Mouse (Mus musculus): ENCODE measurements around the gene Adh6b. TPM values are rescaled to one million over a fixed set of nuclear protein-coding genes. Genes with fewer than 3 reads are reported as not detected.
A peak's percentile ranks its signal among the peaks of the same experiment; 100 is the strongest.

Gene Adh6b
- 0.54 and 0.75 TPM in 2 replicates for polyA plus RNA-seq (2015; fragmentation: Nextera tagmentation; extraction: Ambion mirVana)

DNA sequence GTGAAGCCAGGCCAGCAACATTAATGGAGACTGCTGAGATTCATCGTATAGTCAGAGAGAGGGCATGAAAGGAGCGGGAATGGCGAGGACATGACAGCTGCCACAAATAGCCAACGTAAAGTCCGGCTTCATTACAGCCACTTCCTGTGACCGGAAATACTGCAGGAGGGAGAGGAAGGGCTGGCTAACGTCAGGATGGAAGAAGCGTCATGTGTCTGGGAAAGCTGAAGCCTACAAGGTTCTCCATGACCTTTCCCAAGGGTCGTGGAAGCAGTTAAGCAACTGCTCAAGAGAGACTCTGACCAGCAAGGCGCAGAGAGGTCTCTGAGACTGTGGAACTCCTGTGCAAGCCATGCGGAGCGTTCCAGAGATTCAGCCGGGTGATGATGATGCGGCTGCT lies at the start of gene Adh6b:
Gene Adh6b, plus strand, starts transcription at position 305 of the 400 bp plus-strand sequence.
- no peak for DNase-seq (ENCODE audit: low spot score)
- H3K4me2 ChIP-seq (ENCODE audit: low read length) = no peak within 1 kb of the TSS
- no peak for ATAC-seq (replicated peaks; ENCODE audit: low FRiP score, low read depth)
- no peaks in the 10 kb centered on the region for H3K4me1 ChIP-seq (replicated peaks; ENCODE audit: insufficient read depth, low read length)
- H3K27me3 ChIP-seq (ENCODE audit: insufficient read depth, low read length) = no peaks in the 10 kb centered on the region
- no peaks in the 10 kb centered on the region for H3K9me3 ChIP-seq (replicated peaks; ENCODE audit: low read length)
- H3K9ac ChIP-seq (ENCODE audit: low read depth, low read length) = no peak within 1 kb of the TSS
- no peak within 1 kb of the TSS for H3K27ac ChIP-seq
- no peaks in the 10 kb centered on the region for H3K36me3 ChIP-seq (ENCODE audit: insufficient read depth, low read length)
- no peak within 1 kb of the TSS for H3K4me3 ChIP-seq (replicated peaks; ENCODE audit: low read depth, low read length)
- 67% methylated on average over 14 of the region's 14 CpGs for WGBS
- TF ChIP-seq CTCF (IDR thresholded peaks at IDR 0.05; ENCODE audit: low read depth) = no peak

DNA sequence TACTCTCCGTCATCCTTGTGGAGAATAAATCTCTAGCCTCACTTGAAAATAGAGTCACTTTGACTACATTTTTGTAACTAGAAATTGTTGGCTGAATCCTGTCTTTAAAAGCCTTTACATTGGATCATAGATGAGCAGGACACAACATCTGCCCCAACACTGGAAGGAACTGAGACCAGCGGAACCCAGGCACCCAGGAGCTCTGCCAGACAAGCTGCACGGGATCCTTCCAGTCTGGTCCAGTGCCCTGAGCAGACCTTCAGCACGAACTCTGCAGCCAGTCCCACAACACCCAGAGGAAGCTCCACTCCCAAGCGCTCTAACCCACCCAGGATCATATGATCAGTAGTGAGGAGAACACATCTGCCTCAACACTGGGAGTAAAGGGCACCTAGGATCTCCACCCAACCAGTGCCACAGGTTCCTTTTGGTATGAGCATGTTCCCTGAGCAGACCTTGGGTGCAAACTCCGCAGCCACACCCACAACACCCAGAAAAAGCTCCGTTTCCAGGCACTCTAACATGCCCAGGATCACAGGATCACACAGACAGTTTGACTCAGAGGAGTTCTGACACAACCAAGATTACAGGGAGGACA lies 48.2 kb upstream of the Adh6b start:
- H3K4me1 ChIP-seq (replicated peaks; ENCODE audit: insufficient read depth, low read length) = no peaks in the 10 kb centered on the region
- no peaks in the 10 kb centered on the region for H3K27me3 ChIP-seq (ENCODE audit: insufficient read depth, low read length)
- no peaks in the 10 kb centered on the region for H3K9me3 ChIP-seq (replicated peaks; ENCODE audit: low read length)
- H3K9ac ChIP-seq (ENCODE audit: low read depth, low read length) = no peak overlapping the region
- no peaks in the 10 kb centered on the region for H3K36me3 ChIP-seq (ENCODE audit: insufficient read depth, low read length)
- H3K4me3 ChIP-seq (replicated peaks; ENCODE audit: low read depth, low read length) = no peak overlapping the region
- WGBS = 91% methylated on average over 7 of the region's 7 CpGs
- DNase-seq (ENCODE audit: low spot score) = no peak
- no peak overlapping the region for H3K27ac ChIP-seq
- no peak overlapping the region for H3K4me2 ChIP-seq (ENCODE audit: low read length)
- no peak for ATAC-seq (replicated peaks; ENCODE audit: low FRiP score, low read depth)
- no peak for TF ChIP-seq CTCF (IDR thresholded peaks at IDR 0.05; ENCODE audit: low read depth)

DNA sequence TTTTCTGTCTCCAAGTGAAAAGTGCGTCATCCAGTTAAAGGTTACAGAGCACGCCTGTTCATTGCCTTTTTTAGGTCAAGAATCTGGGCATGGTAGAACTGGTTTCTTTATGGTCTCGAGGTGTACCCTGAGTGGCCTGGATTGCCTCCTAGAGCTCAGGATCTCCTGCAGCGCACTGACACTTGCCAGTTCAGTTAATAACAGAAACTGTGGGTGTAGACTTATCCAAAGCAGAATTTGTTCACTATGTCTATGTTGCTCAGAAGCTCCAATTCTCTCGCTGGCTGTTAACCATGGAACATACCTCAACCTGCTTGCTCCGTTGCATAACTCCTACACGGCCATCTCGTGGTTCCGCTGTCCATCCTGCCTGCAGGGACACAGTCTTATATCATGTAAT lies 41.4 kb upstream of the Adh6b start:
- H3K9me3 ChIP-seq (replicated peaks; ENCODE audit: low read length) = no peaks in the 10 kb centered on the region
- no peak for DNase-seq (ENCODE audit: low spot score)
- H3K27ac ChIP-seq = no peak overlapping the region
- no peaks in the 10 kb centered on the region for H3K27me3 ChIP-seq (ENCODE audit: insufficient read depth, low read length)
- H3K9ac ChIP-seq (ENCODE audit: low read depth, low read length) = no peak overlapping the region
- no peak for TF ChIP-seq CTCF (IDR thresholded peaks at IDR 0.05; ENCODE audit: low read depth)
- H3K36me3 ChIP-seq (ENCODE audit: insufficient read depth, low read length) = no peaks in the 10 kb centered on the region
- H3K4me2 ChIP-seq (ENCODE audit: low read length) = no peak overlapping the region
- 91% methylated on average over 9 of the region's 9 CpGs for WGBS
- H3K4me3 ChIP-seq (replicated peaks; ENCODE audit: low read depth, low read length) = no peak overlapping the region
- peaks cover 12% of the 10 kb centered on the region for H3K4me1 ChIP-seq (replicated peaks; ENCODE audit: insufficient read depth, low read length)
- ATAC-seq (replicated peaks; ENCODE audit: low FRiP score, low read depth) = no peak

DNA sequence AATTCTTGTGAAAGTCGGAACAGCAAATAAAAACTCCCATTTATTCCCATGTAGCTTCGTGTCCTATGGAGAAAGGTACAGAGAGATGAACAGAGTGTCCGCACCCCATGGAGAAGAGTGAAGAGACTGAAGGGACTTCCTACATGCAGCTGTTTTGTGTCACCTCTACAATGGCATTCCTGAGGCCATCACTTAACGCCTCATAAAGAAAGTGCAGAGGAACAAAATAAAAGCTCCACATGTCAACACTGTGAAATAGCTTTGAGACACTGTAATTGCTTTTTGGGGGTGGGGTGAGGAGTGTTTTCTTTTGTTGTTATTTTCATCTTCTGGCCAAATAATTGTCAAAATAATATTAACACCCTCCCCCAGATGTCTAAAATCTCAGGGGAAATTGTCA lies 38.9 kb upstream of the Adh6b start:
- Histone ChIP-seq H3K9me3 (replicated peaks; ENCODE audit: low read length) (no peaks in the 10 kb centered on the region), H3K4me1 (replicated peaks; ENCODE audit: insufficient read depth, low read length) (peaks cover 15% of the 10 kb centered on the region), H3K4me2 (ENCODE audit: low read length) (no peak overlapping the region), H3K9ac (ENCODE audit: low read depth, low read length) (no peak overlapping the region), H3K36me3 (ENCODE audit: insufficient read depth, low read length) (no peaks in the 10 kb centered on the region), H3K4me3 (replicated peaks; ENCODE audit: low read depth, low read length) (no peak overlapping the region), H3K27me3 (ENCODE audit: insufficient read depth, low read length) (no peaks in the 10 kb centered on the region), H3K27ac (peak overlapping the region; percentile 42; the same call in 1 of the 2 replicates)
- TF ChIP-seq CTCF (IDR thresholded peaks at IDR 0.05; ENCODE audit: low read depth) = no peak
- ATAC-seq (replicated peaks; ENCODE audit: low FRiP score, low read depth) (no peak; the same call in 1 of the 2 replicates), DNase-seq (ENCODE audit: low spot score) (peak; percentile 78)
- WGBS = 38% methylated on average over 4 of the region's 4 CpGs

DNA sequence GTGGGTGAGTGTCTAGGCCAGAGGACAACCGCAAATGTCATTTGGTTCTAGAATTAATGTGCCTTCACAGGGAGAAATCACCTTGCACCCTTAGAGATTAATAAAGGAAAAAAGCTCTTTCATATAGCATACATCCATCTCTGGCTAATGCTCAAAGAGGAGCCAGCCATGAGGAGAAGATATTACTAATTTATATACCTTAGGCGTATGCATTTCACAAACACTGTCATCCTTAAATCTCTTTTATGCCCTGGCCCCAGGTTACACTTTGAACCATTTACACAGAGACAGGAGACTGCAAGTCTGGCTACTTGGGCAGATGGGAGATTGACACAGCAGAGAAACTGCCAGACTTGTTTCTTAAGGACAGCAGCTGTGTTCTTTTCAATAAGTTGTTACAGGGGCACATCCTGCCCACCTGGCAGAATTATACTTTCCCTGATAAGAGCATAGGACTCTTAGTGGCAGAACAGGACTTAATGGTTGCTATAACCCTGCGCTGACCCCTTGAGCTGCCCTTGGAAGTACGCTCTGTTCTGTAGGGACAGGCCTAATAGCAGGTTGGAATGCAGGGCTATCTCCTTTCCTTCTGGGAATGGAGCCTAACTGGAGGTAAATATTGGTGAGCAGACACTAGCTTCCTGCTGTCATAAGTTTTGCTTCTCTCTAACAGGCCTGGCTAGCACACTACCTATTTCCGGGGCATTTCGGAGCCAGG lies 37.6 kb upstream of the Adh6b start:
- Histone ChIP-seq H3K9ac (ENCODE audit: low read depth, low read length) (no peak overlapping the region), H3K27ac (0 out of 2 replicates have a peak overlapping the region, but pooled peaks have one; percentile 21), H3K4me2 (ENCODE audit: low read length) (no peak overlapping the region), H3K36me3 (ENCODE audit: insufficient read depth, low read length) (no peaks in the 10 kb centered on the region), H3K9me3 (replicated peaks; ENCODE audit: low read length) (no peaks in the 10 kb centered on the region), H3K4me1 (replicated peaks; ENCODE audit: insufficient read depth, low read length) (peaks cover 15% of the 10 kb centered on the region), H3K27me3 (ENCODE audit: insufficient read depth, low read length) (no peaks in the 10 kb centered on the region), H3K4me3 (replicated peaks; ENCODE audit: low read depth, low read length) (no peak overlapping the region)
- WGBS = 49% methylated on average over 6 of the region's 6 CpGs
- TF ChIP-seq CTCF (IDR thresholded peaks at IDR 0.05; ENCODE audit: low read depth) = no peak
- ATAC-seq (replicated peaks; ENCODE audit: low FRiP score, low read depth) (no peak), DNase-seq (ENCODE audit: low spot score) (peak; percentile 30)

DNA sequence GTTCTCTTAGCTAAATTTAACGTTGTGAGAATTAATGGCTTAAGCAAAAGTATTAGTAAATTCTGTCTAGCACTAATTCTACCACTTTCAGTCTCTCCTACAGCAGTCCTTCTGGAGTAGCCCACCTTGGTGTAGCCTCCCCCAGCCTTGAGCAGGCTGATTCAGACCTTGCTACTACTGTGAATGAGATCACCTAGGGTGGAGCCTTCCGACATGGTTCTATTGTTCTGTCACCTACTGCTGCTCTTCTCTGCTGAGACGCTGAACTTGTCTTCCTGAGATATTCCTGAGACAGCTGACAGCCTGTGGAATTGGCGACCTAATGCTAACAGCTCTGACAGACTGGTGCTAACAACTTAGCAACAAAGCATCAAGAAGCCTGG lies 37.1 kb upstream of the Adh6b start:
- H3K27ac ChIP-seq = 0 out of 2 replicates have a peak overlapping the region, but pooled peaks have one; percentile 21
- H3K27me3 ChIP-seq (ENCODE audit: insufficient read depth, low read length) = no peaks in the 10 kb centered on the region
- TF ChIP-seq CTCF (IDR thresholded peaks at IDR 0.05; ENCODE audit: low read depth) = no peak
- no peak overlapping the region for H3K4me3 ChIP-seq (replicated peaks; ENCODE audit: low read depth, low read length)
- WGBS = 52% methylated on average over 4 of the region's 4 CpGs
- ATAC-seq (replicated peaks; ENCODE audit: low FRiP score, low read depth) (no peak), DNase-seq (ENCODE audit: low spot score) (no peak)
- H3K36me3 ChIP-seq (ENCODE audit: insufficient read depth, low read length) = no peaks in the 10 kb centered on the region
- H3K9ac ChIP-seq (ENCODE audit: low read depth, low read length) = no peak overlapping the region
- H3K4me1 ChIP-seq (replicated peaks; ENCODE audit: insufficient read depth, low read length) = peaks cover 15% of the 10 kb centered on the region
- no peaks in the 10 kb centered on the region for H3K9me3 ChIP-seq (replicated peaks; ENCODE audit: low read length)
- H3K4me2 ChIP-seq (ENCODE audit: low read length) = no peak overlapping the region
